Mouse (Mus musculus) MEL (cell line): ENCODE results near the gene Zc2hc1b.
A peak's percentile ranks its signal among the peaks of the same experiment; 100 is the strongest.

Experiments
- CHD2 ChIP-seq: IDR thresholded peaks from 2 replicates; pipeline ENCODE4 v1.6.1; 2011; ENCODE audit warnings: low read length, improper control_type of control experiment
- CTCF ChIP-seq, 3 experiments: IDR thresholded peaks in 2 of 3; conservative IDR thresholded peaks in 1 of 3; 2 replicates each; pipeline ENCODE4 v1.5.1; 2011 to 2012; ENCODE audit warnings: low read length in 3 of 3, low read depth in 2 of 3, mild to moderate bottlenecking in 2 of 3, improper control_type of control experiment in 1 of 3, inconsistent platforms in 1 of 3, mixed read lengths in 1 of 3, moderate library complexity in 1 of 3; ENCODE audit not compliant: control insufficient read depth in 1 of 3, insufficient read depth in 1 of 3, poor library complexity in 1 of 3, severe bottlenecking in 1 of 3
- EP300 ChIP-seq, 2 experiments: IDR thresholded peaks; 2 replicates each; pipeline ENCODE4 v1.6.1; 2011; ENCODE audit warnings: improper control_type of control experiment in 2 of 2, low read length in 2 of 2, low read depth in 1 of 2, mild to moderate bottlenecking in 1 of 2
- HCFC1 ChIP-seq: IDR thresholded peaks from 2 replicates; pipeline ENCODE4 v1.6.1; 2012; ENCODE audit warnings: low read depth, mild to moderate bottlenecking, inconsistent platforms, low read length, improper control_type of control experiment, moderate library complexity
- MAX ChIP-seq: IDR thresholded peaks from 2 replicates; pipeline ENCODE4 v1.6.1; 2011; ENCODE audit warnings: low read length, improper control_type of control experiment
- MXI1 ChIP-seq: IDR thresholded peaks from 2 replicates; pipeline ENCODE4 v1.6.1; 2011; ENCODE audit warnings: mild to moderate bottlenecking, low read depth, low read length, improper control_type of control experiment
- NRF1 ChIP-seq: IDR thresholded peaks from 2 replicates; pipeline ENCODE4 v1.6.1; 2014; ENCODE audit warnings: low read depth, mild to moderate bottlenecking, inconsistent platforms, low read length, improper control_type of control experiment, moderate library complexity; ENCODE audit not compliant: poor library complexity, insufficient read depth, severe bottlenecking
- POLR2A ChIP-seq, 2 experiments: IDR thresholded peaks; 2 replicates each; pipeline ENCODE4 v1.6.1; 2011 to 2012; ENCODE audit warnings: low read length in 2 of 2, mild to moderate bottlenecking in 2 of 2, control low read depth in 1 of 2, improper control_type of control experiment in 1 of 2, low read depth in 1 of 2, moderate library complexity in 1 of 2; ENCODE audit not compliant: control insufficient read depth in 1 of 2, insufficient read depth in 1 of 2, poor library complexity in 1 of 2
- RCOR1 ChIP-seq: IDR thresholded peaks from 2 replicates; pipeline ENCODE4 v1.6.1; 2012; ENCODE audit warnings: low read depth, mild to moderate bottlenecking, inconsistent platforms, low read length, improper control_type of control experiment
- SIN3A ChIP-seq: IDR thresholded peaks from 2 replicates; pipeline ENCODE4 v1.6.1; 2012; ENCODE audit warnings: low read length, improper control_type of control experiment, inconsistent platforms
- SMC3 ChIP-seq: IDR thresholded peaks from 2 replicates; pipeline ENCODE4 v1.6.1; 2011; ENCODE audit warnings: low read depth, low read length, improper control_type of control experiment
- TAL1 ChIP-seq: IDR thresholded peaks from 2 replicates; pipeline ENCODE4 v1.6.1; 2012; ENCODE audit warnings: mild to moderate bottlenecking, inconsistent platforms, low read length, moderate library complexity, mixed read lengths
- TCF12 ChIP-seq: IDR thresholded peaks from 2 replicates; pipeline ENCODE4 v1.6.1; 2014; ENCODE audit warnings: low read depth, mild to moderate bottlenecking, inconsistent platforms, low read length, improper control_type of control experiment, moderate library complexity
- ZMIZ1 ChIP-seq: IDR thresholded peaks from 2 replicates; pipeline ENCODE4 v1.6.1; 2012; ENCODE audit warnings: low read depth, mild to moderate bottlenecking, inconsistent platforms, low read length, improper control_type of control experiment, moderate library complexity

GRCm38 (mm10) chr10:13192731-13193351, 15.0 kb upstream of the Zc2hc1b start, which contains the start of gene Ltv1:
- TF ChIP-seq RCOR1 (no peak), CHD2 (no peak), TCF12 (no peak), MAX (peak; percentile 93), EP300 (IDR thresholded peaks at IDR 0.05; ENCODE audit: low read depth in 1 of 2, low read length in 2 of 2) (no peak), POLR2A (IDR thresholded peaks at IDR 0.05; ENCODE audit: control insufficient read depth in 1 of 2, insufficient read depth in 1 of 2, low read depth in 1 of 2, low read length in 2 of 2, poor library complexity in 1 of 2) (peak; percentile 74 to 75; a peak in 3 of 4 replicates), SMC3 (no peak), MXI1 (peak; percentile 97), CTCF (IDR thresholded peaks at IDR 0.05 in 2 of 3, conservative IDR thresholded peaks at IDR 0.05 in 1 of 3; ENCODE audit: control insufficient read depth in 1 of 3, insufficient read depth in 1 of 3, low read depth in 2 of 3, low read length in 3 of 3, poor library complexity in 1 of 3, severe bottlenecking in 1 of 3) (no peak), ZMIZ1 (no peak), SIN3A (peak; percentile 86), NRF1 (no peak), HCFC1 (peak; percentile 81), TAL1 (no peak)
